Mouse (Mus musculus): ENCODE data around the gene Mapk8ip3.
A peak's percentile ranks its signal among the peaks of the same experiment; 100 is the strongest.

Gene Mapk8ip3

DNA sequence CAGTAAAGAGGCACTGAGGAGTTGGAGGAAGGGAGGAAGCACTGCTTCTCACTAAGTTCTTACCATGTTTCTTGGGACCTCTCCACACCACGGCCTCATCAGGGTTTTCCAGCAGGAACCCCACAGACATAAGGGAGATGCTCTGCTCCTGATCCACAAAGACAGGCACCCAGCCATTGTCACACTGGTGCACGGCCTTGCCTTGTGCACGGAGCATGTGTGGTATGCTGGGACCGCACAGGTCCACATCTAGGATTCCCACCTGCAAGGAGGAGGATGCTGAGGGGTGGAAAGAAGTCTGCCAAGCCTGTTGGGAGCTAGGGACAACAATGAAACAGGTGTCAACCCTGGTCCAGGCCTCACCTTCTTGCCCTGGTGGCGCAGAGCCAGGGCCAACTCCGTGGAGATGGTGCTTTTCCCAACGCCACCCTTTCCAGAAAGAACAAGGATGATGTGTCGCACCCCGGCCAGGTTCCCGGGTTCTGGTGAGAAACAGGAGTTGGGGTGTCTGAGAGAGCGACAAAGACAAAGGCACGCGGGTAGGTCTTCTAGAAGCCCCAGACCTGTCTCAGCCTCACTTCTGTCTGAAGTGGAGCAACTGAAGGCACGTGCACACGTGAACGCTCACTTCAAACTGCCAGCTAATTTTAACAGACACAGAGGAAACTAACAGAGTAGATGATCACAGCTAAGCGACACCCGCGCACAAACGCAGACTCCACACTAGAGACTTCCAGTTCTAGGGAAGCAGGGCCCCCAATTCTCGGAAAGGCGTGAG lies 51.2 kb downstream of the Mapk8ip3 start:
- no peak for DNase-seq (ENCODE audit: low spot score in 2 of 2)

DNA sequence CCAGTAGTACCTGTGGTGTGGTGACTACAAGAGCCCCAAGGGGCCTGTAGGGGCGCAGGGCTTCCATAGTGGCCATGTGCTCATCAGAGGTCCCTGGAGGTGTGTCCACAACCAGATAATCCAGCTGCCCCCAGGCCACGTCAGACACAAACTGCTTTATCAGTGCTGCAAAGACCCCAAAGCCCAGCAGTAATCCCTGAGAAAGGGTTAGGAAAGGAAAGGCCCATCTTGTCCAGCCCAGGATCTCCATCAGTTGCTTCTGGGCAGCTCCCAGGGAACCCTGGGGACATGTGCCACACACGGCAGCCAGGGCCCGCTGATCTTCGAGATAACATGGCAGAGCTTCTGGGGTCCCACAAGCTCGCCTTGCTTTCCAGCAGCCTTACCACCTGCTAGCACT lies 52.4 kb downstream of the Mapk8ip3 start:
- no peak for DNase-seq (ENCODE audit: low spot score in 2 of 2)

DNA sequence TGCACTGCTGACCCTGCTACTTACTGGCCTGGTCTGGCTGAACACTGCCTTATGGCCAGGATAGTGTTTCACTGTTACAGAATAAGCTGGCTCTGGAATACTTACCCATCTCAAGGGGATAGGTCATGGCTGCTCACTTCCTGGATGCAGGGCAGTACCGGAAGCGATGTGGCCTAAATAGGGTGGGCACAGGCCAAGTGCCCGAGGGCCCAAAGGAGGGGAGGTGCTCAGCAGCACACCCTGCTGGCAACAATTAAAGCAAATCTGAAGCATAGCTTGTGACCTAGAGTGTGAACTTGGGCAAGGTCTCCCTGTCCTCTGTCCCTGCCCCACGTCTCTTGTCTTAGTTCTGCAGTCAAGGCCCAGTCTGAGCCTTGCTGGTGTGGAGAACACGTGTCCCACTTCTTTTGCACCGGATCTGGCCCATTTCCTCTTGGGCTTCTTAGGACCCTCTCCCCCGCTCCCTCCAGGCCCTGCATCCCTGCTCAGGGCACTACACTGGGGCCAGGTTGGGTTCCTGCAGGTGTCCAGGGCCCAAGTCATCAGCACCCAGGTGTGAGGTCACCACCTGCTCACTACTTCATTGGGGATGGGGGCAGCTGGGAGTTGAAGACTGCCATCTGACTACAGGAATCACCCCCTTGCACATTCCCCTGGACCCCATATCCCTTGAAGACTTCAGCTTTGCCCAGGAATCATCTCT lies 54.9 kb downstream of the Mapk8ip3 start:
- no peak for DNase-seq (ENCODE audit: low spot score in 2 of 2)

DNA sequence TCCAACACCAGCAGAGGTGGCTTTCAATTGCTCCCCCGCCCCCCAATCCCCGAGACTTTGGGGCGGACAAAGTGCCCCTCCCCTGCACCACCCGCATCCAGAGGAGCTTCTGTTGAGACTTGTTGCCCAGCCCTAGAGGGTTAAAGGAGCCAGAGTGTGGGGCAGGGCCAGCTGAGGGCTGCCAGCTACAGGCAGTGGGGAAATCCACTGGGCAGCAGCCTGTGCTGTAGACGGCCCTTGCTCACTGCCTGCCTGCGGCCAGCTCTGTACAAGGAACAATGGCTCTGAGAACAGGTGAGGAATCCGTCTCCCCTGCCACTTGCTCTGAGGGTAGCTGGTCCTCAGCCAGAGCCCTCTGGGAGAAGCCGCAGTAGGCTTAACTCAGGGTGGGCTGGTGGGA lies 58.2 kb downstream of the Mapk8ip3 start:
- DNase-seq (ENCODE audit: low spot score in 2 of 2): peak in 1 of 2 experiments; percentile 39

DNA sequence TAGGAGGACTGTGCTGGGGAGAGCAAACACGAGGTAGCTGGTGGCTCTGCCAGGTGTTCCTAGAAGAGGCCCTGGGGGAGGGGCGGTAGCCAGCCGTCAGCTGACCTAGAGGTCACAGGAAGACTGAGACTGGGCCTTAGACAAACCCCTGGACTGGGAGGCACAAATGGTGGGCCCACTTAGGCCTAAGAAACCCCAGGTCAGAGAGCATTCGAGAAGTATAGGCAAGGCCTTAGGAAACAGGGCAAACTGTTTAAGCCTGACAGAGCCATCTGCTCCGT lies 58.7 kb downstream of the Mapk8ip3 start:
- DNase-seq (ENCODE audit: low spot score in 2 of 2): peak in 1 of 2 experiments; percentile 55

DNA sequence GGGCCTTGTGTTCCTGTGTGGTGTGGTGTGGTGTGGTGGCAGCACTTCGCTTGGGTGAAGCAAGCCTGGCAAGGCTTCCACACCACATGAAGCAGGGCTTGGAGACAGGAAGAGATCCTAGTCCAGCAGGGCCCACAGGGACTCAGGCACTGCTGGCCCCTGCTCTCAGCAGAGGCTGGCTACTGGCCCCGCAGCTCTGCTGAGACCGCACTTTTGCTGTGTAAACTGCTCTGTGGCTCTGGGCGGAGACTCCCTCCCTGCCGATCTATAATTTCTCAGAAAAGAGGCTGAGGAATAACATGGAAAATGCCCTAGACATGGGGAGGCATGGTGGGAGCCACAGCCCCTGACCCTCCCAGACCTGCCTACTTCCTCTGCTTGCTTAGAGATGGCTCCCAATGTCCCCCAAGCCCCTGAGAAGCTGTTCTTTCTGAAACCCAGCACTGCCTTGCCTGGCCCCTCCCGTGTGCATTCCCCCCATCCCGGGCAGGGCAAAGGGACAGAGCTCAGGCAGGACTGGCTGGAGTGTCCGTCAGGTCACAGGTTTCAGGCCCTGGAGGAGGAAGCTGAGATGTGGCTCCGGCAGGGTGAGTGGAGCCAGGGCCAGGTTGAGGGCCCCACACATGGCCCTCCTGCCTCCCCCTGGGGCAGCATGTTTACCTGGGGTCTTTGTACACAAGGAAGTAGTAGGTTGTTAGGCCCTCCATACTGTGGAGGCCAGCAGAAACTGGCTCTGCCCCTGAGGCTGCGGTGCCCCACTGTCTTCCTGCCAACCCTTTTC lies 59.3 kb downstream of the Mapk8ip3 start:
- no peak for DNase-seq (ENCODE audit: low spot score in 2 of 2)

DNA sequence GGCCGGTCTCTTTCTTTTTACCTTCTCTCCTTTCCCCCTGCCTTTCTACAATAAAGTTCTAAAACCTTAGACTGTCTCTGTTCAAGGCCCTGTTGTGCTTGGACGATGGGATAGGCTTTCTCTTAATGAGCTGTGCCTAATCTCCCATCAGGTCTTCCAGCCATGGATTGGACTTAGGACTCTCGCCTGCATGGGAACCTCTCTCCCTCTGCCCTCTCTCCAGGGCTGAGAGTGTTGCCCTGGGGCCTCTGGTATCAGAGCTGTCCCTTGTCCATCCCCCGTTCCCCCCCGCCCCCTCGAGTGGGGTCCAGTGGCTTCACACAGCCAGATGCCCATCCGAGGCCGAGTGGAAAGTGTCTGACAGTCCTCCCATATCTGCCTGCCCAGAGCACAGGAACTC lies 61.8 kb downstream of the Mapk8ip3 start:
- no peak for DNase-seq (ENCODE audit: low spot score in 2 of 2)

DNA sequence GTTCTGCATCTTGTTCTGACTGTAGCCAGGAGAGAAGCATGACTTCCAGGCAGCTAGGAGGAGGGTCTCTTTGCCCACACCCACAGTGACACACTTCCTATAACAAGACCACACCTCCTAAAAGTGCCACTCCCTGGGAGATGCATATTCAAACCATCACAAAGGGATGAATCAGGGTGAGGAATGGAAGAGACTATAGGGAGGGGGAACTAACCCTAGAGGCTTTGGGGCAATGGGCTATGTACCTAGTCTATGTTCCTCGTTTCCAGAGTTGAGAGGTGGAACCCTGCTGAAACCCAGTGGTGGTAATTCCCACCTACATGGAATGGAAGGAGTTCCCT lies 62.4 kb downstream of the Mapk8ip3 start:
- DNase-seq (ENCODE audit: low spot score in 2 of 2): no peak

DNA sequence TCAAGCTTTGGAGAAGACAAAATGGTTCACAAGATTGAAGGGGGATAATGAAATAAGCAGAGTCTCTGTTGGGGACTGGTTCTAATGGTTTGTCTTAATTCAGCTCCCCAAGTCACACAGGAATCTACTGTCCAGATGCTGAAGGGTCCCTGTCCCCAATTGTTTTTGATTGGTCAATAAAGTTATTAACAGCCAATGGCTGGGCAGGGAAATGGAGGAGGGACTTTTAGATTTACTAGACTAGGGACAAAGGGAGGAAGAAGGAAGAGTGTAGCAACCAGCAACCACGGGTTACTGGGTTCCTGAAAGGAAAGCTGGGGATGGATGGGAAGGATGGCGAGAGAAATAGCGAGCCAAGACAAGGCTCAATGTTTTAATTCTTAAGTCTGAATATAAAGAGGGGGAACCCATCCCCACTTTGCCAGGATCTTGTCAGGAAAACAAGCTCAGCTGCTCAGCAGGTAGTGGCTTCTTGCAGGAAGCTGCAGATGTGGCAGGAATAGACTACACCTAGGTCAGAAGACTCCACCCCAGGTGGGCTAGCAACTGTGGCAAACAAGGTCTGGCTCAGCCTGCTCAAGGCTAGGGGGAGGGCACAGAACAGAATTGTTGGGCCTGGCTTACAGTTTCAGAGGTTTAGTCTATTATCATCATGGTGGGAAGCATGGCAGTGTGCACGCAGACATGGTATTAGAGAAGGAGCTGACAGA lies 62.9 kb downstream of the Mapk8ip3 start:
- DNase-seq (ENCODE audit: low spot score in 2 of 2): no peak

DNA sequence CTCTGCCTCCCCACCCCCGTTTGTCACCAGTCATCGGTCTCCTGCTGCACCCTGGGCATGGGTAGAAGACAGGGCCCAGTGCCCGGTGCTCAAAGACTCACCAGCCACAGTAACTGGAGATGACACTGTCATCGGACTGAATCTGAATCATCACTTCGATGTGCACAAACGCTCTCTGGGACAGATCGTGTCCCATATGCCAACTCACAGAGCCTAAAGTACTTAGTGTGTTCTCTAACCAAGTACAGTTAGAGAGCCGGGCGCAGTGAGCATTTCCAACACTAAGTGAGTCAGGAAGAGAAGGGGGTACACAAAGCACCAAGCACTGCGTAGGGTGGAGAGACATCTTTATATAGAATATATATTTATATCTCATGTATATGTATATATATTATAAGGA lies 68.9 kb downstream of the Mapk8ip3 start:
- DNase-seq (ENCODE audit: low spot score in 2 of 2): no peak

DNA sequence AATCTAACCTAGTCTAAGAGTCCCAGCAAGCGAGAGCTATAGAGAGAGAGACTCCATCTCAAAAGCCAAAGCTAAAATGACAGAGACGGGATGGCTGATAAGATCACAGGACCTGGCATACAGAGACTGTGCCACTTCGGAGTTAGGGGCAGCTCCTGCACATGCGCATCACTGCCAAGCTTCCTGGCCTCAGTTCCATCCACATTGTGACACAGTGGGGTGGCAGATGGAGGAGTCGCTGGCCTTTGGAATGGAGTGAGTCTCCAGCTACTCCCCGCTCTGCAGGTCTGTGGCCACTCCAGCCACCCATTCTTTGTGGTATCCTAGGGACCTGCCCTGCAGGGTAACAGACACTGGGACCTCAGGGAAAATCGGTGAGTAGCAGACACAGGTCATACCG lies 71.0 kb downstream of the Mapk8ip3 start, which contains the start of gene Igfals:
Igfals (plus strand) TSS at position 222 of the 400 bp plus-strand sequence.
- DNase-seq (ENCODE audit: low spot score in 2 of 2): no peak

DNA sequence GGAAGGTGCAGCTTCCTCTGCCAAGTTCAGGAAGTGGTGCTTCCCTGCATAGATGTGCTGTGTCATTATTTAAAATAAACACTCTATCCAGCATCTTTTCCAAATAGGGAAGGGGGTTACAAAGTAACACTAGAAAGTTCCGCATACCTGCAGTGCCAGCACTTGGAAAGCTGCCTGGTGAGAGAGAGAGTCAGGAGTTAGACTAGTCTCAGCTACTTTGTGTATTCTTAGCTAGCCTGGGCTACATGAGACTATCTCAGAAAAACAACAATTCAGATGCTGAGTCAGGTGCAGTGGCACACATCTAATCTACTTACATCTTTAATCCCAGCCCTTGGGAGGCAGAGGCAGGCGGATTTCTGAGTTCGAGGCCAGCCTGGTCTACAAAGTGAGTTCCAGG lies 75.0 kb downstream of the Mapk8ip3 start:
- DNase-seq (ENCODE audit: low spot score in 2 of 2): no peak

DNA sequence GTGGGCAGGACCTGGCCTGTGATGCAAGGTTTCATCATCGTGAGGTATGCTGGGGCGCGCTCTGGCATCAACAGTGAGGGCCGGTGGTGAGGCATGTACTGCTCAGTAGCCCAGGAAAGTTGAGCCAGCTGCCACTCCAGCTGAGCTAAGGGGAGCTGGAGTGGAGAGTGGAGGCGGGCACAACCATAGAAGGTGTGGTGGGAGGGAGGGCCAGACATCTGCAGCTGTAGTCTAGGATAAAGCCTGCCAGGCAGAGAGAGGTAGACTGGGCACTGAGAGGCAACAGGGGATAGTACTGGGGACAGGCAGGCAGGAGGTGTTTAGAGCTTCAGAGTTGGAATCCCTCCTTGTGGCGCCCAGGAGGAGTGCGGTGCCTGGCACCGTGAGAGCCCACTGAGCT lies 76.7 kb downstream of the Mapk8ip3 start:
- DNase-seq (ENCODE audit: low spot score in 2 of 2): no peak

DNA sequence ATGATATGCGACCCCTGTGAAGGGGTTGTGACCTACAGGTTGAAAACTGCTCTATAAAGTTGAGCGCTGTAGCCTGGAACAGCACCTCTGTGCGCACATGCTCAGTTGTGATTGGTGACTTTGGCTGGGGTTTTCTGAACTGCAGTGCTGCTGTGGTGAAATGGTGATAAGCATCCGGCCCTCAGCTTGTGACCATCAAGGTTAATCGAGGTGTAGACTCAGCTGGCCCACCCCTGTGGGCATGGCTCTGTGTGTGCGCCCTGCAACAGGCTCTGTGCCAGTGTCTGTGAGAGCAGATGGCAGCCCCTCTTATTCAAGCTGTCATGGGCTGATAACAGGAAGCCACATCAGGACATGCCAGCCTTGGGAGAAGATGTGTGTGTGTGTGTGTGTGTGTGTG lies 77.8 kb downstream of the Mapk8ip3 start:
- DNase-seq (ENCODE audit: low spot score in 2 of 2): no peak

DNA sequence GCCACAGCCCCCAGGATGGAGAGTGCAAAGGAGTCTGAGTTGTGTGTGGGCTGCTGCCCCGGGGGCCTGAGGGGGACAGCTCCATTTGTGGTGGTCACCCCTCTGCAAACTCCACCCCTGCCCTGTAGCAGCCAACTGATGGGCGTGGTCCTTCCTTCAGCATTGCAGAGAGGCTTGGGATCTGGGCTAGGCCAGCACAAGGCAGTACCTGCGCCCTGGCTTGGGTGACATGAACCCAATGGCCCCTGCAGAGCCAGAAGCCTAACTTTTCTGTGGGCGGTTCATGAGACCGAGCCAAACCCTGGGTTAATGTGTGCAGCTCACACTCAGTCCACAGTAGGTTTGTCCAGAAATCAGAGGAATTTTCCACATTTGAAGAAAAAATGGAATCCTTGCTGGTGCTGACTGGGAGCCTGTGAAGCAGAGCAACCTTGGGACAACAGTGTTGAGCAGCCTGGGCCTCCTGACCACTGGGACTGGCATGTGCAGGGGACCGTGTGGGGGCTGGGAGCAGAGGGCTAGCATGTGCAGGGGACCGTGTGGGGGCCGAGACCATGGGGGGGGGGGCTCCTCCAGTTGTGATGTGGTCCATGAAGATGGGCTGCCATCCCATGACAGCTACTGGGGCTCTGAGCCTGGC lies 78.8 kb downstream of the Mapk8ip3 start:
- DNase-seq (ENCODE audit: low spot score in 2 of 2): no peak

DNA sequence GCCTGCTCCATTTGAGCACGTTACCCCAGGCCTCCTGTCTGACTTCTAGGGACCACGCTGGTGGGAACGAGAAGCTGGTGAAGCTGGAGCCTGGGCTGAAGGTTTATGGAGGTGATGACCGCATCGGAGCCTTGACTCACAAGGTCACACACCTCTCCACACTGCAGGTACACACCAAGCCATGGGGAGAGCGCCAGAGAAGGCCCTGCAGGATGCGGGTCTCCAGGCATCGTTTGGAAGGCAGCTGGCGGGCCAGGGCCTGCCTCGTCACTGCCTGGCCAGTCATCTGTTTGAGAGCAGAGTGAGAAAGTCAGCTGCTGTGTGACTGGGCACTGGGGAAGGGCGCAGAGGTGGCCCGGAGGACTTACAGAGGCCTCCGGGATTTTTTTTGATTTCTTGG lies 80.2 kb downstream of the Mapk8ip3 start:
- no peak for DNase-seq (ENCODE audit: low spot score in 2 of 2)

DNA sequence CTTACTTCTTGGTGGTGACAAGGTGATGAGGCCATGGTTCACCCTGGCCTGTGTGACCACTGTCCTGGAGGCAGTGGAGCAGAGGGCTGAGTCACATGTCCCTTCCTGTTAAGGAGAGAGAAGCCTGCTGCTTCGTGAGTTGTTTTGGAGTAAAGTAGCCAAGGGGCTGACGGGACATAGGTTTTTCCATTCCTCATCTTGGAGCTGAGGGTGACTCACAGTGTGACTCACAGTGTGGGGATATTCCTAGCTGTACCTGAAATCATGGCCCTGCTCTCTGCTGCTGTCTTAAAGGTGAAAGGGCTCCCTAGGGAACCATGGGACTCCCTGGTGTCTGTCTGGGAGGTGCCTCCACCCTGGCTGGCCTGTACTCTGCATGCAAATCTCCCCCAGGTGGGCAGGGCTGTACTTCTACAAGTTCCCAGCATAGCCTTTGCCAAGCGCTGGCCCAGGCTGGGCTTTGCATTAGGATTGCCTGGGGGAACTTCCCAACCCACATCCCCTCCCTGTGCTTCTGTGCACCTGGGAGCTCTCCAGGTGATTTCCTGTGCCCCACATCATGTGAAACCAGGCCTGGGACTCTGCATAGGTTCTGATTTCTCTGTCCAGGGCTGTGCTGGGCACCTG lies 80.8 kb downstream of the Mapk8ip3 start:
- no peak for DNase-seq (ENCODE audit: low spot score in 2 of 2)

DNA sequence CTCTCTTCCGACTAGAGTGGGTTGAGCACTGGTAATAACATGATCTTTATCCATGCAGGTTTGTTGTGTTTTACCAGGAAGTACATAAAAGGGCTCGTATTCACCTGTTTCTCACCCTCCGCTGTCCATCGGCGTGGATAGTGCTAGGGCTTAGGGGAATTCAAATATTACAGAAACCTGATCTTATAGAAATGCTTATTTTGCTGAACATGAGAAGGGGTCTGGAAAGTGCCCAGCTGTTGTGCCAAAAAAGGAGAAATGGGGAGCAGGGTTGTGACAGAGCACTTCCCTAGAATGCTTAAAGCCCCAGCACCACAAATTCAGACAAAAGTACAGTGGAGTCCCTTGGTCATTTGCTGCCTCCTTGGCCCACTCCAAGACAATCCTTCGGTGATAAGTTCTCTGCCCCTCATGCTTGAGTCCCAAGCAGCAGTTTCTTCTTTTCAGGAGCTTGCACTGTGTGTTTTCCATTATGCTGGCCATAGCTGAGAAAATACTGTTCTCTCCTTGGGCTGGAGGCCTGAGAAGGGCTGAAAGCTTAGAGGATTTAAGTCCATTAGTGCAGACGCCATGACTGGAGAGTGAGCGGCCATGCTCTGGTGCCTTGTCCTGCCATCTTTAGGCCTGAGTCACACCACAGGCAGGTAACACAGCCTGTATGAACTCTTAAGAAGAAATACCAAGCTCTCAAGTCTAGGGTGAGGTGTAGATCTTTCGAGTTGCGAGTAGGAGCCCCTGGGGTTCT lies 85.2 kb downstream of the Mapk8ip3 start:
- DNase-seq (ENCODE audit: low spot score in 2 of 2): no peak

DNA sequence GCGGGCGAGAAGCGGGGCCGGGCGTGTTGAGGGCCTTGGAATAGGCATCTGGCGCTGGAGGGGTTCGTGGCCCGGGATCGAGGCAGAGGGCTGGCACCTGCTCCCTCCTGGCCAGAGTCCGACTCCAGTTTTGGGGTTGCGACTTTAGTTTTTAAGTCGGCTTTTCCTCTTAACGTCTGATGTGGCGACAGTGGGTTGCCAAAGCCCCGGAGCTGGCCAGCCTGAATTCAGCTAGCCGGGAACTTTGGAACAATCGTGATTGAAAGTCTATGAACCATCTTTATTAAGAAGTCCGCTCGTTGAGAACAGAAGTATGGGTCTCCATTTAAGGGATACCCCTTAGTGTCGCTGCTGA lies 86.0 kb downstream of the Mapk8ip3 start:
- no peak for DNase-seq (ENCODE audit: low spot score in 2 of 2)

DNA sequence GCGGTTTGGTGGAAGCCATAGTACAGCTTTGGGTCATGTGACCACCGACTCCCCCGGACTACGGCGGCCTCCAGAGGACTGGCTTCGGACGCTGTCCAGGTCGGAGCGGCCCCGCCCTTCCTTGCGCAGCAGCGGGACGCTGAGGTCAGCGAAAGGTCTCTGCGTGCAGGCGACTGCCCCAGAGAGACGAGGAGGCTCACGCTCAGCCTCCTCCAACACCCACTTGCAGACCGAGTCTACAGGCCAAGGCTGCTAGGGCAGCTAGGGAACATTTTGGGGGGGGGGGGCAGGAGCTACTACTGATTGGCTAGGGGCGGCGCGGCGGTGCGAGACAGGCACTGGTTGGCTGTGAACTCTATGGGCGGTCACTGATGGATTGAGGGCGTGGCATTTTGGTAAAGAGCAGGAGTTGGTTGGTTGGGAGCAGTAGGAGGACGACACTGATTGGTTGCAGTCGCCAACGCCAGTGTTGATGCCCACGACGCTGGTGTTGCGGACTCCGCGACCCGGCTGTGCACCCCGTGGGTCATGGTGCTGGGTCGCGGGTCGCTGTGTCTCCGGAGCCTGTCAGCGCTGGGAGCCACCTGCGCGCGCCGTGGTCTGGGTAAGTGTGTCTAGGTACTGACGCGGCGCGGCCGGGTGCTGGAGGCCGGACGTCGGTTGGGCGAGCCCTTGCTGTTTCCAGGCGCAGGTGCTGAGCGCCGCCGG lies 86.6 kb downstream of the Mapk8ip3 start, which contains the start of gene Fahd1:
Fahd1 (minus strand) TSS at position 300 of the 708 bp plus-strand sequence.
- DNase-seq (ENCODE audit: low spot score in 2 of 2): peak; percentile 94 to 96

Data from urinary bladder, postnatal 36 days (tissue).